Mouse (Mus musculus) embryonic facial prominence, embryonic 10.5 days (tissue): ENCODE results near the gene Rev1. TPM values are rescaled to one million over a fixed set of nuclear protein-coding genes. Genes with fewer than 3 reads are reported as not detected.

ENCODE experiments used
- DNase-seq: peaks from one replicate; pipeline ENCODE4 v3.0.0-alpha.2; 2017; ENCODE audit warnings: low spot score
- H3K27ac ChIP-seq: fragments of 300-500 bp; sonication (generic); replicated peaks from 2 replicates; pipeline ENCODE4 v1.5.1; 2016; ENCODE audit warnings: mild to moderate bottlenecking
- H3K27me3 ChIP-seq: fragments of 300-500 bp; sonication (generic); replicated peaks from 2 replicates; pipeline ENCODE4 v1.6.1; 2016; ENCODE audit warnings: low read depth, mild to moderate bottlenecking; ENCODE audit not compliant: poor library complexity, severe bottlenecking
- H3K36me3 ChIP-seq: fragments of 300-500 bp; sonication (generic); replicated peaks from 2 replicates; pipeline ENCODE4 v1.6.1; 2016; ENCODE audit warnings: mild to moderate bottlenecking, moderate library complexity
- H3K4me1 ChIP-seq: fragments of 300-500 bp; sonication (generic); 2 replicates; pipeline ENCODE4 v1.6.1; 2016
- H3K4me3 ChIP-seq: fragments of 300-500 bp; sonication (generic); 2 replicates; pipeline ENCODE4 v1.5.1; 2016; ENCODE audit warnings: mild to moderate bottlenecking, moderate library complexity
- H3K9me3 ChIP-seq: fragments of 300-500 bp; sonication (generic); 2 replicates; pipeline ENCODE4 v1.6.1; 2016; ENCODE audit warnings: mild to moderate bottlenecking
- WGBS: fragments of 180-500 bp; shearing (Covaris S2); methylation state at CpG from one replicate; pipeline ENCODE4 v1.1.7; 2016; 5-methylcytosine and 5-hydroxymethylcytosine counted together
- polyA plus RNA-seq: library from polyadenylated mRNA; unstranded; fragments of >200 nt; fragmentation: Nextera tagmentation; extraction: Ambion mirVana; gene quantifications from 2 replicates; pipeline ENCODE4 v1.2.1, GENCODE M21; 2016

Gene Rev1
- polyA plus RNA-seq: 34.5 and 39.3 TPM in 2 replicates

DNA sequence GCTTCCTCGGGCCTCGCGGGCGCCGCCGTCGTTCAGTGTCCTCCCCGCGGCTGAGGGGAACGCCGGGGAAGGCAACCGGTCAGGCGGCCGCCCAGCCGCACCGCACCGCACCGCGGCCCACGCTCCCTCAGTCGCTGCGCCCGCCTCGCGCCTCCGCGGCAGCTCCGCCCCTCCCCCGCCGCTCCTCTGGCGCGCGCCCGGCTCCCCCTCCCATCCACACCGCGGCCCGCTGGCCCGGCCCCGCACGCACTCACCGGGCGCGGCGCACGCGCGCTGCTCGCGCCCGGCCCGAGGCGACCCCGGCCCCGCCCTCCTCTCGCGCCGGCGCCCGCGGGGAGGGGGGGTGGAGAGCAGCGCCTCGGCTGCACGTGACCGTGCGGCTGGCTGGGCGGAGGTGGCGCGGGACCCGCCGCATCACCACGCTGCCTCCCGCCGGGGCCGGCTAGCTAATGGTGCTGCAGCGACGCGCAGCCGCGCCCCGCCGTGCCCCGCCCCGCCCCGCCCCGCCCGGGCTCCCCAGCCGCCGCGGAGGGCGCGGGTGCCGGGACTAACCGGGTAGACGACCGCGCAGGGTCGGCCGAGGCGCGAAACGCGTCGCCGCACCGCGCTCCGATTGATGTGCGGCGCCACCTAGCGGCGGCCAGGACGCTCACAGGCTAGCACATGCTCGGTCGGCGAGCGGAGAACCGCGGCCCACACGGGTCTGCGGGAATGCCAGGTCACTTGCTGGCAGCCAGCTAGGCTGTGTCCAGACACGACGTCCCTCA lies at the start of gene Rev1:
TSS of gene Rev1 (minus strand) at position 301 of the 767 bp plus-strand sequence.
- peak within 1 kb of the TSS; percentile 91 for H3K4me3 ChIP-seq
- H3K27ac ChIP-seq: peak within 1 kb of the TSS; percentile 98
- no peaks in the 10 kb centered on the region for H3K36me3 ChIP-seq
- under 1% methylated on average over 113 of the region's 122 CpGs for WGBS
- no peaks in the 10 kb centered on the region for H3K27me3 ChIP-seq
- DNase-seq: peak; percentile 95
- H3K9me3 ChIP-seq: no peaks in the 10 kb centered on the region
- peaks cover 38% of the 10 kb centered on the region for H3K4me1 ChIP-seq

DNA sequence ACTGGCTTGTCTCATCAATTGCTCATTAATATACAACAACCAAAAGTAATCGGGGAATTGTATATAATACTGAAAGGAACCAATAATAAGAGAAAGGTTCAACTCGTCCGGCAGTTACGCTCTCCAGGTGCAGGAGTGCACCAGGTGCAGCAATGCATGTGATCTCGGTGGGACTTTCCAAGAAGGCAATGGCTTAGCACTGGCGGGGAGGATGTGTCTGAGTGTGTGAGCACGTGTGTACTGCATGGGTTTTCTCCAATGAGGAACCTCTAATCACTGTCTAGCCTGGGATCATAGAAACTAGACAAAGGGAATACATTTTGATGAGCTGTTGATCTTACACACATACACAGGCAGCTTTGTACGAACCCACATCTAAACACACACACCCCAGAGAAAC lies 49.3 kb upstream of the Rev1 start:
- Histone ChIP-seq H3K4me3 (no peak overlapping the region), H3K4me1 (peaks cover 5% of the 10 kb centered on the region; the same call in 1 of the 2 replicates), H3K27ac (no peak overlapping the region), H3K9me3 (no peaks in the 10 kb centered on the region), H3K27me3 (no peaks in the 10 kb centered on the region), H3K36me3 (peaks cover 47% of the 10 kb centered on the region)
- 95% methylated on average over 8 of the region's 8 CpGs for WGBS
- no peak for DNase-seq

DNA sequence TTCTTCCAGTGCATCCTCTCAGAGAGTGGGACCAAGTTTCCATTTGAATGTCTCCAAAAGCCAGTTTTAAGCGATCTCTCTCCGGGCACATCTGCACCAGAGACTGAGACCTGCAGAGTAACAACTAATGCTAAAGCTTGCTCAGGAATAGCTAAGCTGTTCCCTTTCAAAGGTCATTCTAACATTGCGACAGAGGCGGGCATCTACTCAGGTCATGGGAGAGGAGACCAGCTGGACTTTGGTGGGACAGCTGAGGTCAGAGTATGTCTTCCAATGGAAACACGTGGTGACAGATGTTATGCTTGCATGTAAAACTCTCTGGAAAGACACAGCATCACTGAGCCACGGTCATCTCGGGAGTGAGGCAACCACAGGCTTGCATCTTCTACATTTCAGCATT lies 46.5 kb upstream of the Rev1 start:
- H3K36me3 ChIP-seq: peaks cover 33% of the 10 kb centered on the region
- no peaks in the 10 kb centered on the region for H3K9me3 ChIP-seq
- H3K27ac ChIP-seq: no peak overlapping the region
- WGBS: 92% methylated on average over 7 of the region's 7 CpGs
- DNase-seq: no peak
- peaks cover 6% of the 10 kb centered on the region; the same call in 1 of the 2 replicates for H3K4me1 ChIP-seq
- H3K4me3 ChIP-seq: no peak overlapping the region
- no peaks in the 10 kb centered on the region for H3K27me3 ChIP-seq

DNA sequence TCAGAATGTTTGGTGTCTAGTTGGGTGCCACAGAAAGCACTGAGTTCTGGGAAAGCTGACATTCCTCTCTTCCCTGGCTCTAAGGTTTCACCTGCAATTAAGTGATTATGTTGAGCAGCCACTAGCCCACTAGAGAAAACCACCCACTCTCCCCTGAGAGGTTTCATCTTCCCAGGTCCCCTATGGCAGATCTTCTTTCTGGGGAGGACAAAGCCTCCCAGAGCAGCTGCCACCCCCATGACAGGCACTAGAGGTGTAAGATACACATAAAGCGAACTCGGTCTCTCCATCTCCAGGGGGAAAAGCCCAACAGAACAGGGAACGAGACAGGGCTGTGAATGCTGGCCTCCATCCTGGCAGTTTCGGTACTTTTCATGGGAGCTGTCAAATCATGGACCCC lies 42.3 kb upstream of the Rev1 start:
- H3K27me3 ChIP-seq: no peaks in the 10 kb centered on the region
- H3K4me1 ChIP-seq: peaks cover 5% of the 10 kb centered on the region; the same call in 1 of the 2 replicates
- DNase-seq: no peak
- H3K4me3 ChIP-seq: no peak overlapping the region
- peaks cover 2% of the 10 kb centered on the region for H3K36me3 ChIP-seq
- no peaks in the 10 kb centered on the region for H3K9me3 ChIP-seq
- WGBS: 80% methylated on average over 4 of the region's 4 CpGs
- H3K27ac ChIP-seq: no peak overlapping the region

DNA sequence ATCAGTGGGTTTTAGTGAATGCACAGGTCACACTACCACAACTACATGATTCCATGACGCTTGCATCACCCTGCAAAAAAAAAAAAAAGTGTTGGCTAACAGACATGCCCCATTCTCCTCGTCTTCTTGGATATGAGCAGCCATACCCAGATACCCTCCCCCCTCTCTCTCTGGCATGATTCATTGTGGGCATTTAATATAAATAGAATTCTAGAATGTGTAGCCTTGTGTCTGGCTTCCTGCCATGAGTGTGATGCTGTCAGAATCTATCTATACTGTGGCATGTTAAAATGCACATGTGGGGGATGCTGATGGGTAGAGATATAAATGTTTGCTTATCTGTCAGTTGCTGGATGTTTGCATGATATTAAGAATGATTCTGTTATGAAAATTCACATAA lies 36.1 kb upstream of the Rev1 start:
- Histone ChIP-seq H3K27ac (no peak overlapping the region), H3K4me1 (peaks cover 6% of the 10 kb centered on the region; the same call in 1 of the 2 replicates), H3K9me3 (no peaks in the 10 kb centered on the region), H3K4me3 (no peak overlapping the region), H3K36me3 (no peaks in the 10 kb centered on the region), H3K27me3 (no peaks in the 10 kb centered on the region)
- 78% methylated on average over 2 of the region's 2 CpGs for WGBS
- no peak for DNase-seq

DNA sequence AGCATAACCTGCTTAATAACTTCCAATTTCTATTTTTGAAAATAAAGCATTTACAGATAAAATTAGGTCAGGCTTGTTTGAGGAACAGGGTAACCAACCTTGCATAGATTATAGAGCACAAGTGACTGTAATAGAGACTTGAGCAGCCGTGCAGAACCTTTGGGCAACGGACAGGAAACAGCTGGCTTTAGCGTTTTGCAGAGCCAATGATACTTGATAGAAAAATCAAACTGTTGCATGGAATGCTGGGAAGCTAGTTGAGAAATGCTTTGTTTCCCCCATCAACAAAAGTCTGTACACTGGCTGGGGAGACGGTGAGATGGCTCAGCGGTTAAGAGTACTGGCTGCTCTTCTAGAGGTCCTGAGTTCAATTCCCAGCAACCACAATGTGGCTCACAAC lies 20.5 kb upstream of the Rev1 start:
- no peak overlapping the region for H3K27ac ChIP-seq
- no peak overlapping the region for H3K4me3 ChIP-seq
- 87% methylated on average over 5 of the region's 5 CpGs for WGBS
- no peaks in the 10 kb centered on the region for H3K9me3 ChIP-seq
- H3K4me1 ChIP-seq: no peaks in the 10 kb centered on the region
- DNase-seq: no peak
- no peaks in the 10 kb centered on the region for H3K27me3 ChIP-seq
- H3K36me3 ChIP-seq: no peaks in the 10 kb centered on the region

DNA sequence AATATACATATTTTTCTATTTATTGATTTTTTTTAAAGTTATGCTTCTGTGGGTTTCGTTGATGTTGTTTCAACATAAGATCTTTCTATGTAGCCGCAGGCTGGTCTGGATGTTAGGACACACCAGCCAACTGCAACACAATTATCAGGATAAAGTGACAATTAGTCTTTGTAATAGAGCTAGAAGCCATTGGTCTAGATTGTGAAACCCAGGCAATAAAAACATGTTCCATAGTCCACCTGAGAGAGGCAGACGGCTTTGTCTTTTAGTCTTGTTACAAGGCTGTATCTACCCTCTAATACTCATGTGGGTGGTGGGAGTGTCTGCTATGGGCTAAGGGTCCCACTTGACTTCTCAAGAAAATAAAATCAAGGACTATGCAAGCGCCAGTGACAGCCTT lies 16.4 kb upstream of the Rev1 start:
- WGBS: 92% methylated on average over 4 of the region's 4 CpGs
- Histone ChIP-seq H3K36me3 (no peaks in the 10 kb centered on the region), H3K27me3 (no peaks in the 10 kb centered on the region), H3K4me3 (no peak overlapping the region), H3K4me1 (no peaks in the 10 kb centered on the region), H3K27ac (no peak overlapping the region), H3K9me3 (no peaks in the 10 kb centered on the region)
- no peak for DNase-seq

DNA sequence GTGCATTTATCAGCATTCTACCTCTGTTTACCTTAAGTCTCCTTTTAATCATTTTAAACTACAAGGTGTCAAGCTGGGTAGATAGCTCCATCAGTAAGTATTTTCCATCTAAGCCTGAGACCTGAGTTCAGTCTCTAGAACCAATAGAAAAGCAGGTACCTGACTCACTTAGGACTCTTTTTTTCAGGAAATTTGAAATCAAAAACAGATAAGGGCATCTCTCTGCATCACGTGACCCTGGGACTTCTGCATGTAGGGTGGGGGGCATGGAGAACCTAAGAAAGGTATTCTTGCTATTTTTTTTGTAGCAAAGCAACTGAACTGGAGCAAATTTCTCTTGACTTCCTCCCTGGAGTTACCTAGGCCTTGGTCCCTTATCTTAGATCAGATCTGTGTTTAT lies 11.8 kb upstream of the Rev1 start:
- DNase-seq: no peak
- Histone ChIP-seq H3K4me1 (no peaks in the 10 kb centered on the region), H3K4me3 (no peak overlapping the region), H3K27ac (no peak overlapping the region), H3K27me3 (no peaks in the 10 kb centered on the region), H3K9me3 (no peaks in the 10 kb centered on the region), H3K36me3 (no peaks in the 10 kb centered on the region)
- WGBS: 75% methylated on average over 1 of the region's 1 CpGs

DNA sequence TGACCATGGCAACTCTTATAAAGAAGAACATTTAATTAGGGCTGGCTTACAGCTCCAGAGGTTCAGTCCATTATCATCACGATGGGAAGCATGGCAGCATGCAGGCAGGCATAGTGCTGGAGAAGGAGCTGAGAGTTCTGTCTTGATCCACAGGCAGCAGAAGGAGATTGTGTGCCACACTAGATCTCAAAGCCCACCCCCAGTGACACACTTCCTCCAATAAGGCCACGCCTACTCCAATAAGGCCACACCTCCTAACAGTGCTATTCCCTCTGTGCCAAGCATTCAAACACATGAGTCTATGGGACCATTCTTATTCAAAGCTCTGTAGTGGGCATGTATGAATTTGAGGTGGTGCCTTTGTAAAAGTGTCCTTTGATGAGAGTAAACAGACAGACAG lies 11.3 kb upstream of the Rev1 start:
- H3K36me3 ChIP-seq: no peaks in the 10 kb centered on the region
- H3K4me1 ChIP-seq: no peaks in the 10 kb centered on the region
- H3K27ac ChIP-seq: no peak overlapping the region
- no peak overlapping the region for H3K4me3 ChIP-seq
- H3K9me3 ChIP-seq: no peaks in the 10 kb centered on the region
- no peaks in the 10 kb centered on the region for H3K27me3 ChIP-seq
- 82% methylated on average over 2 of the region's 2 CpGs for WGBS
- DNase-seq: no peak

DNA sequence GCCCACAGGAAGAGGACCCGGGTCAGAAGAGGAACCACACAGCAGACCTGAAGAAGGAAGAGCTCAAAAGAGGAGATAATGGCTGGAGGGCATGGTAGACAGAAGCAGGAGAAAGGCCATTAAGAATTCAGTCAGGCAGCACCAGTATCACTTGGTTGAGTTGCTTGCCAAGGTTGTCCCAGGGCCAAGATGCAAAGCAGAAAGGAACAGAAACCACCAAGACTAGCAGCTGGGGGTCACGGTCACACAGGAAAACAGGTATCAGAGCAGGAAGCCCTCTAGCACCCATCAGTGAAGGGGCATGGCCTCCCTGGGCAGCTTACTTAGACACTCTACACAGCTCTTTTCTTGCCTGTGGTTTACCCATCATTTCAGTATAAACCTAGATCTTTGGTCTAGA lies 9.8 kb upstream of the Rev1 start:
- no peaks in the 10 kb centered on the region for H3K27me3 ChIP-seq
- H3K4me3 ChIP-seq: no peak overlapping the region
- 79% methylated on average over 2 of the region's 2 CpGs for WGBS
- H3K27ac ChIP-seq: no peak overlapping the region
- H3K36me3 ChIP-seq: no peaks in the 10 kb centered on the region
- H3K9me3 ChIP-seq: no peaks in the 10 kb centered on the region
- H3K4me1 ChIP-seq: no peaks in the 10 kb centered on the region
- no peak for DNase-seq

DNA sequence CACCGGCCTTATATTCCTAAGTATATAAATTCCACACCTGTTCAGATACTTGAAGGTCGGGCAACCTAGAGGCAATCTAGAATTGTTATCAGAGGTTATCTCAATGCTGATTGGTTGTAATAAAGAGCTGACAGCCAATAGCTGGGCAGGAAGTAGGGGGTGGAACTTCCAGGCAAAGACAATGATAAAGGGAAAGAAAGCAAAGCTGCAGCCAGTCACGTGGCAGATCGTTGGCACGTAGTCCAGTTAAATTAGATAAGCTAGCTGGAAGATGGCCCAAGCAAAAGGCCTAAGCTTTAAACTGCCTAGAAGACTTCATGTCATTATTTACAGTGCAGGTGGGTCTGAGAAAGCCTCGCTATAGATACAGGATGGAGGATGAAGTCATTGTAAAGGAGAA lies 3.3 kb upstream of the Rev1 start:
- DNase-seq: no peak
- H3K27me3 ChIP-seq: no peaks in the 10 kb centered on the region
- H3K4me3 ChIP-seq: no peak overlapping the region
- peaks cover 22% of the 10 kb centered on the region for H3K4me1 ChIP-seq
- no peaks in the 10 kb centered on the region for H3K9me3 ChIP-seq
- no peaks in the 10 kb centered on the region for H3K36me3 ChIP-seq
- 74% methylated on average over 6 of the region's 6 CpGs for WGBS
- no peak overlapping the region for H3K27ac ChIP-seq

DNA sequence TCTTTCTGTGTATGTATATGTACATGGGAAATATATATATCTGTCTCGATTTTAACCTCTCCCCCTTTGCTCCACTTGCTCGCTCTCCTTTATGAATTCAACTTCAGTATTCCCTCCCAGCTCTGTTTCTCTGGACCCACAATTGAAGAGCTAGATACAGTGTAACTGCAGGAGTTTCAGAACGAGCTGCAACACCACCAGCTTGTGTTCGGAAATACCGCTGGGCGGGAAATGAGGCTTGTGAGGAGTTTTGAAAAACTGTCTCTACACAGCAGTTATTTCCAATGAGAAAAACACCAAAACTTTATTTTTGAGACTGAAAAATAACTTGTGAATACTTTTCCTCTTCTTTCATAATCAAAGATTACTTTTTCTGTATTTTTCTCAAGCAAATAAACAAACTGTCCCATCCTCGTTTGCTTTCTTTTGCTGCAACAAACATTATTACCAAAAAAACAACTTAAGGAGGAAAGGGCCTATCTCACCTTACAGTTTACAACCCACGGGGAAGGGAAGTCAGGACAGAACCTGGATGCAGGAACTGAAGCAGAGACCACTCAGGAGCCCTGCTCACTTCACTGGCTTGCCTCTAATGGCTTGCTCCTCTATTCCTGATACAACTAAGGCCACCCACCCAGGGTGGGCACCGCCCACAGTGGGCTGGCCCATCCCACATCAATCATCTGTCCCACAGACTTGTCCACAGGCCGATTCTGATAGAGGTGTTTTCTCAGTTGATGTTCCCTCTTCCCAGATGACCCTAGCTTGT lies 1.3 kb upstream of the Rev1 start:
- H3K27me3 ChIP-seq: no peaks in the 10 kb centered on the region
- WGBS: 59% methylated on average over 10 of the region's 10 CpGs
- H3K4me1 ChIP-seq: peaks cover 38% of the 10 kb centered on the region
- no peaks in the 10 kb centered on the region for H3K9me3 ChIP-seq
- peak overlapping the region; percentile 98; the same call in 1 of the 2 replicates for H3K27ac ChIP-seq
- no peaks in the 10 kb centered on the region for H3K36me3 ChIP-seq
- DNase-seq: peak; percentile 32
- no peak overlapping the region for H3K4me3 ChIP-seq

DNA sequence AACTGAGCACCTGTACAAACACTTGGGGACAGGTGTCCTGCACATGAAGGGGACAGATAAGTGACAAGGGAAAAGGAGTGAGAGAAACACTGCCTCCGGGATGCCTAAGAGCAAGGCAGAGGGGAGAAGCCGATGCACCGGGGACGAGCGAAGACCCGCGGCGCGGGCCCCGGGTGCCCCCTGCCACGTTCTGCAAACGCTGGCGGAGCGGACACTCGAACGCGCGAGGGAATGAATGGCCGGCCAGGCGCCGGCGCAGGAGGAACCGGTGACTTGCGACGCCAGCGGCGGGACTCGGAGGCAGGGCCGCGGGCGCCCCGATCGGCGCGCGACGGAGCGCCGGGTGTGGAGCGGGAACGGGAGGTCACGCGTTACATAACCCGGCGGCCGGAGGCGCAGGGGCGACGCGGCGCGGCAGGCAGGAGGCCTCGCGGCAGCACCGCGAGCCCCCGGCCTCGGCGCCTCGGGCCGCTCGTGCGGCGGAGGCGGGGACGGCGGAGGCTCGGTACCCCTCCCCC lies 623 bp downstream of the Rev1 start:
- peak; percentile 61 for DNase-seq
- Histone ChIP-seq H3K27ac (peak overlapping the region; percentile 98), H3K27me3 (no peaks in the 10 kb centered on the region), H3K36me3 (no peaks in the 10 kb centered on the region), H3K4me3 (peak overlapping the region; percentile 91), H3K4me1 (peaks cover 38% of the 10 kb centered on the region), H3K9me3 (no peaks in the 10 kb centered on the region)
- WGBS: under 1% methylated on average over 67 of the region's 68 CpGs
